Mouse (Mus musculus) small intestine, adult 2 months (tissue): ENCODE data around the gene Ryr2.

ENCODE experiments used
- CTCF ChIP-seq: fragments of 200-500 bp; IDR thresholded peaks from 2 replicates; pipeline ENCODE4 v1.5.1; 2012; ENCODE audit warnings: low read depth, mild to moderate bottlenecking, control low read depth, inconsistent platforms, low read length, moderate library complexity, mixed read lengths; ENCODE audit not compliant: insufficient replicate concordance, insufficient read length; ENCODE audit errors: extremely low read depth
- POLR2A ChIP-seq: fragments of 200-500 bp; IDR thresholded peaks from 2 replicates; pipeline ENCODE4 v1.6.1; 2012; ENCODE audit warnings: low read depth, mild to moderate bottlenecking, control low read depth, inconsistent platforms, low read length, moderate library complexity

DNA sequence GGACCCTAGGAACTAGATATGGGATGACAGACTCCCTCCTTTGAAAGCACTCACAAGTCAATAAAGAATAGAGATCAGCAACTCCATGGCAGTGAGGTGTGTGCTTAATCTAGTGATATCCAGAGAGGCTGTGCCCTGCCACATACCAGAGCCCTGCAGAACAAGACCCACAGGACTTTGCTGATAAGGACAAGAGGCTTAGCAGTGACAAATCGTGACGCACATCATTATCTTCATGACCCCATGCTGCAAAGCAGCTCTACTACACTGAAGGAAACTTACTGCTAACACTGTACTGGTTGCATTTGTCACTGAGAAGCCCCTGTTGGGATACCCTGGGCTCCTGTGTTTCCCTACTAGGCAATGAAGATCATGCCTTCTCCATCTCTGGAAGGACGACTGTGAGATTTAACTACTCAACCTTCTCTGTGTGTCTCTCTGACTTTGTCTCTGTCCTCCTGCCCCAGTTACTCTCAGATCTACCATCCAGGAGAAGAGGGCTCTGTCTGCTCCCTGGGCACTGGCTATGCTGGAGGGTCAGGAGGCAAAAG is 25.5 kb upstream of the Ryr2 start:
- TF ChIP-seq POLR2A (no peak), CTCF (no peak)
